Mouse (Mus musculus) bone marrow, adult 2 months (tissue): ENCODE results near the gene Sbno2. TPM values are rescaled to one million over a fixed set of nuclear protein-coding genes. Genes with fewer than 3 reads are reported as not detected.

Source experiments
- H3K27ac ChIP-seq: fragments of 200-500 bp; 2 replicates; pipeline ENCODE4 v1.5.1; 2012; ENCODE audit warnings: low read depth, mild to moderate bottlenecking, control low read depth, inconsistent platforms, low read length; ENCODE audit not compliant: control insufficient read depth, poor library complexity, insufficient read depth
- H3K4me1 ChIP-seq: fragments of 200-500 bp; 2 replicates; pipeline ENCODE4 v1.6.1; 2011; ENCODE audit warnings: low read length; ENCODE audit not compliant: control insufficient read depth, insufficient read depth
- H3K4me3 ChIP-seq: fragments of 200-500 bp; replicated peaks from 2 replicates; pipeline ENCODE3; 2011; ENCODE audit warnings: mild to moderate bottlenecking, low read depth, low read length, control low read depth; ENCODE audit not compliant: control insufficient read depth
- CTCF ChIP-seq: fragments of 200-500 bp; IDR thresholded peaks from 2 replicates; pipeline ENCODE4 v1.5.1; 2011; ENCODE audit warnings: low read length, control low read depth; ENCODE audit not compliant: control insufficient read depth, insufficient read depth
- POLR2A ChIP-seq: fragments of 200-500 bp; IDR thresholded peaks from 2 replicates; pipeline ENCODE4 v1.6.1; 2011; ENCODE audit warnings: low read depth, mild to moderate bottlenecking, control low read depth, low read length, borderline replicate concordance; ENCODE audit not compliant: control insufficient read depth
- WGBS: fragments of 180-500 bp; shearing (Covaris S2); methylation state at CpG from one replicate; pipeline ENCODE4 v1.1.7; 2018; 5-methylcytosine and 5-hydroxymethylcytosine counted together
- polyA plus RNA-seq: library from polyadenylated mRNA; stranded (reverse); fragments of >200 nt; gene quantifications from 2 replicates; pipeline ENCODE4 v1.2.4, GENCODE M21; 2011; ENCODE audit warnings: low replicate concordance; ENCODE audit not compliant: missing spikeins, insufficient read depth, insufficient read length

Gene Sbno2
- polyA plus RNA-seq, 1 experiment: 83.8 TPM

- 3% methylated on average over 27 of the region's 27 CpGs for WGBS
- TF ChIP-seq POLR2A (no peak), CTCF (peak; percentile 96)
- H3K4me3 ChIP-seq: peak overlapping the region; percentile 77
- H3K27ac ChIP-seq: peak overlapping the region; percentile 95
- peaks cover 1% of the 10 kb centered on the region; the same call in 1 of the 2 replicates for H3K4me1 ChIP-seq
These were observed 9.2 kb upstream of the Sbno2 start for GRCm38 (mm10) chr10:80114341-80115284.

- Histone ChIP-seq H3K4me3 (no peak overlapping the region), H3K4me1 (peaks cover 3% of the 10 kb centered on the region), H3K27ac (no peak overlapping the region)
- TF ChIP-seq CTCF (no peak), POLR2A (no peak)
- 86% methylated on average over 6 of the region's 6 CpGs for WGBS
These were observed 2.3 kb upstream of the Sbno2 start for GRCm38 (mm10) chr10:80107678-80108077.

GRCm38 (mm10) chr10:80105926-80106325, 555 bp upstream of the Sbno2 start:
- Histone ChIP-seq H3K4me1 (peaks cover 6% of the 10 kb centered on the region), H3K27ac (peak overlapping the region; percentile 27), H3K4me3 (no peak overlapping the region)
- 53% methylated on average over 5 of the region's 5 CpGs for WGBS
- no peak for TF ChIP-seq CTCF
- no peak for TF ChIP-seq POLR2A

GRCm38 (mm10) chr10:80104181-80104580, 1.2 kb downstream of the Sbno2 start:
- H3K4me3 ChIP-seq: no peak overlapping the region
- no peak for TF ChIP-seq POLR2A
- no peak for TF ChIP-seq CTCF
- H3K27ac ChIP-seq: no peak overlapping the region
- H3K4me1 ChIP-seq: peaks cover 11% of the 10 kb centered on the region
- WGBS: 90% methylated on average over 3 of the region's 3 CpGs

GRCm38 (mm10) chr10:80103032-80103431, 2.3 kb downstream of the Sbno2 start:
- Histone ChIP-seq H3K27ac (peak overlapping the region; percentile 6; the same call in 1 of the 2 replicates), H3K4me1 (peaks cover 13% of the 10 kb centered on the region), H3K4me3 (no peak overlapping the region)
- no peak for TF ChIP-seq POLR2A
- TF ChIP-seq CTCF: no peak
- WGBS: 57% methylated on average over 2 of the region's 2 CpGs

- peak overlapping the region; percentile 97 for H3K4me3 ChIP-seq
- H3K4me1 ChIP-seq: peaks cover 13% of the 10 kb centered on the region
- WGBS: 1% methylated on average over 59 of the region's 59 CpGs
- TF ChIP-seq CTCF: no peak; the same call in 1 of the 2 replicates
- TF ChIP-seq POLR2A: peak; percentile 94; the same call in 1 of the 2 replicates
- peak overlapping the region; percentile 96 for H3K27ac ChIP-seq
These were observed 3.0 kb downstream of the Sbno2 start for GRCm38 (mm10) chr10:80102216-80102915.

- WGBS: 72% methylated on average over 11 of the region's 11 CpGs
- Histone ChIP-seq H3K27ac (peak overlapping the region; percentile 17; the same call in 1 of the 2 replicates), H3K4me1 (peaks cover 14% of the 10 kb centered on the region), H3K4me3 (peak overlapping the region; percentile 97)
- TF ChIP-seq CTCF (no peak), POLR2A (no peak)
These were observed 4.4 kb downstream of the Sbno2 start for GRCm38 (mm10) chr10:80100982-80101381.

- 42% methylated on average over 5 of the region's 5 CpGs for WGBS
- H3K4me1 ChIP-seq: peaks cover 14% of the 10 kb centered on the region
- H3K4me3 ChIP-seq: peak overlapping the region; percentile 30
- TF ChIP-seq POLR2A: no peak
- no peak for TF ChIP-seq CTCF
- peak overlapping the region; percentile 27; the same call in 1 of the 2 replicates for H3K27ac ChIP-seq
These were observed 6.7 kb downstream of the Sbno2 start for GRCm38 (mm10) chr10:80098630-80099029.
